Mouse (Mus musculus) intestine, embryonic 15.5 days (tissue): ENCODE measurements around the gene Gm21981. TPM values are rescaled to one million over a fixed set of nuclear protein-coding genes. Genes with fewer than 3 reads are reported as not detected.

ENCODE experiments used
- ATAC-seq: fragments of 200-750 bp; cut with Nextera tagmentation; 2 replicates; pipeline ENCODE4 v1.8.0; 2017; ENCODE audit warnings: moderate TSS enrichment, moderate library complexity
- H3K27ac ChIP-seq: fragments of 300-500 bp; sonication (generic); 2 replicates; pipeline ENCODE4 v1.5.1; 2015; ENCODE audit warnings: mild to moderate bottlenecking, inconsistent platforms
- H3K27me3 ChIP-seq: fragments of 300-500 bp; sonication (generic); replicated peaks from 2 replicates; pipeline ENCODE4 v1.6.1; 2015; ENCODE audit warnings: inconsistent platforms
- H3K36me3 ChIP-seq: fragments of 300-500 bp; sonication (generic); 2 replicates; pipeline ENCODE4 v1.6.1; 2015; ENCODE audit warnings: inconsistent platforms
- H3K4me1 ChIP-seq: fragments of 300-500 bp; sonication (generic); replicated peaks from 2 replicates; pipeline ENCODE4 v1.6.1; 2015; ENCODE audit warnings: inconsistent platforms
- H3K4me2 ChIP-seq: fragments of 300-500 bp; sonication (generic); replicated peaks from 2 replicates; pipeline ENCODE4 v1.6.1; 2015; ENCODE audit warnings: mild to moderate bottlenecking, inconsistent platforms
- H3K4me3 ChIP-seq: fragments of 300-500 bp; sonication (generic); replicated peaks from 2 replicates; pipeline ENCODE4 v1.5.1; 2015; ENCODE audit warnings: inconsistent platforms
- H3K9ac ChIP-seq: fragments of 300-500 bp; sonication (generic); 2 replicates; pipeline ENCODE4 v1.6.1; 2015; ENCODE audit warnings: inconsistent platforms
- H3K9me3 ChIP-seq: fragments of 300-500 bp; sonication (generic); 2 replicates; pipeline ENCODE4 v1.6.1; 2016; ENCODE audit warnings: inconsistent platforms
- WGBS: fragments of 180-500 bp; shearing (Covaris S2); methylation state at CpG from one replicate; pipeline ENCODE4 v1.1.7; 2015; 5-methylcytosine and 5-hydroxymethylcytosine counted together
- polyA plus RNA-seq: library from polyadenylated mRNA; unstranded; fragments of >200 nt; fragmentation: Nextera tagmentation; extraction: Ambion mirVana; gene quantifications from 2 replicates; pipeline ENCODE4 v1.2.1, GENCODE M21; 2015

Gene Gm21981
- polyA plus RNA-seq, 1 experiment from 2014 or later = 0.24 TPM

DNA sequence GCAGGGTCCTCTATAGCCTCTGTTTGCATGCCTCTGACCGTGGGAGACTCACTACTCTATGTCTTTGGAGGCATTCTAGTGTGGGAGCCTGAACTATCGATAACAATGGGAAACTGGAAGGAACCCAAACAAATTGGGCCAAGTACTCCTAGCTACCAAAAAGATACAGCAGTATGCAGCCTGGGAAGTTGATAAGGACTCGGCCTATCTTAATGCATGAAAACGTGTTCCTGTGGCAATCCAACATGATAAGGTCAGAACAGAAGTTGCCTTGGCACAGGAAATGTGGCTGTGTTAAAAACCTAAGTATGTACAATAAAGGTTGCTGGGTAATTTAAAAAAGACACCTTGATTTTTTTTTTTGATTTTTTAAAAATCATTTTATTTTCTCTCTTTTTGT is 26.9 kb upstream of the Gm21981 start:
- no peak overlapping the region for H3K9ac ChIP-seq
- no peak for ATAC-seq
- WGBS = 76% methylated on average over 4 of the region's 4 CpGs
- H3K27me3 ChIP-seq = no peaks in the 10 kb centered on the region
- H3K27ac ChIP-seq = no peak overlapping the region
- no peaks in the 10 kb centered on the region for H3K9me3 ChIP-seq
- no peaks in the 10 kb centered on the region for H3K4me1 ChIP-seq
- H3K36me3 ChIP-seq = no peaks in the 10 kb centered on the region
- H3K4me3 ChIP-seq = no peak overlapping the region
- no peak overlapping the region for H3K4me2 ChIP-seq

DNA sequence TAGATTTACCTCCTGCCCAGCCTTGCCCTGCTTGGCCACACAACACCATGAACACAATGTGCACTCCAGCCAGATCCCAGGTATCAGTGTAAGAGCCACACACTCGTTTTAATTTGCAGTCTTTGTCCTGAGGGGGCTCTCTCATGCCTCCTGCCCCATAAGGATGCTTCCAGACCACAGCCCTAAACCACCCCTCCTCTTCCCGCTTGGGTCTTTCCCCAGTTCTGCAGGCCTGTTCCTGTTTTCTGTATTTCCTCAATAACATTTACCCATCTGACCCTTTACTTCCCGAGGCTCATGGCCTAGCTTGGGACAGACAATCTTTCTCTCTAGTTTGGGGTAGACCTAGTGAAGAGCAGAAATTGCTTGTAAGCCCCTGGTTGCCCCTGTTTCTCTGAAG is 20.8 kb upstream of the Gm21981 start:
- Histone ChIP-seq H3K4me2 (no peak overlapping the region), H3K27ac (no peak overlapping the region), H3K4me1 (0 out of 2 replicates have a peak, but pooled peaks cover 4% of the 10 kb centered on the region), H3K27me3 (no peaks in the 10 kb centered on the region), H3K4me3 (no peak overlapping the region), H3K36me3 (no peaks in the 10 kb centered on the region), H3K9me3 (no peaks in the 10 kb centered on the region), H3K9ac (no peak overlapping the region)
- 51% methylated on average over 3 of the region's 3 CpGs for WGBS
- ATAC-seq = no peak

DNA sequence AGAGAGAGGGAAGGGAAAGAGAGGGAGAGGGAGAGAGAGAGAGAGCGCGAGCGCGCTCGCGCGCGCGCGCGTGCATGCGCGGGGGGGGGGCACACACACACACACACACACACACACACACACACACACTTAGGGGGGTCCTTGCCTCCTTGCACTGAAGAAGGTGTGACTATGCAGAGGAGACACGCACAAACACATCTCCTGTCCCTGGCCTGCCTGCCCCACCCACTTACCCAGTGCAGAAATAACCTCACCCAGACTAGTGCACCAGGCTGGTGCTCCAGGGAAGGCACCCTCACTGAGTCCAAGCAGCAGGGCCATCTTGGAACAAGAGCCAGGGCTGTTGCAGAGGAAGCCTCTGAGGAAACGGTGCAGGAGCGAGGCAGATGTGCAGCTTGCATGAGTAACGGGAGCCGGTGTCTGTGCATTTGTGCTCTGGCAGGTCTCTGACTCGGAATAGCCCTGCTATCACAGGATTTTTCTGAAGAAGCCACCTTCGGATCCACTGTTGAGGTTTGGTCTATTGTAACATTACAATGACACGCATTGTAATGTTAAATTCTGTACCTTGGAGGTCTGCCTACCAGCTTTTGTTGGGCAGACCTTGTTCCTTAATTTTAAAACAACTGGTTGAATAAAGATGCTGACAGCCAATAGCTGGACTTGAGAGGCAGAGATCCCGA is 18.8 kb upstream of the Gm21981 start:
- Histone ChIP-seq H3K9ac (no peak overlapping the region), H3K9me3 (no peaks in the 10 kb centered on the region), H3K27ac (no peak overlapping the region), H3K36me3 (no peaks in the 10 kb centered on the region), H3K4me3 (no peak overlapping the region), H3K4me1 (0 out of 2 replicates have a peak, but pooled peaks cover 4% of the 10 kb centered on the region), H3K27me3 (no peaks in the 10 kb centered on the region), H3K4me2 (no peak overlapping the region)
- 48% methylated on average over 21 of the region's 22 CpGs for WGBS
- no peak for ATAC-seq

DNA sequence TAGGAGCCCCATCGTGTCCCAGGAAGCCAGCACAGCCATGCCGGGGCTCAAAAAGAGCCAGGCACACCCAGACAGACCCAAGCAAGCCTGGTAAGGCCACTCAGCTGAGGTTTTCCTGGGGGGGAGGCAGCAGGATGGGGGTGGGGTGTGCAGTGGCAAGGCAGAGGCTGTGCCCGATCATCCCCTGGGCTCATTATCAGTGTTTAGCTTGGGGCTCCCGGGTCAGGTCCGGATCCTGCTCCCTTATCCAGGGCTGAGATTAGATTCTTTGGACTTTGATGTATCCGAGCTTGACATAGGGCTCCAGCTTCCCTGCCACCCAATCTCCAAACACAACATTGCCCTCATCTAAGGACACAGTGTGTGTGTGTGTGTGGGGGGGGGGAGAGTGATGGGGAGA is 17.6 kb upstream of the Gm21981 start:
- Histone ChIP-seq H3K9ac (no peak overlapping the region), H3K27me3 (no peaks in the 10 kb centered on the region), H3K4me3 (no peak overlapping the region), H3K36me3 (no peaks in the 10 kb centered on the region), H3K4me1 (0 out of 2 replicates have a peak, but pooled peaks cover 4% of the 10 kb centered on the region), H3K9me3 (no peaks in the 10 kb centered on the region), H3K27ac (no peak overlapping the region), H3K4me2 (no peak overlapping the region)
- ATAC-seq = peak; percentile 27; the same call in 1 of the 2 replicates
- WGBS = 60% methylated on average over 6 of the region's 6 CpGs

DNA sequence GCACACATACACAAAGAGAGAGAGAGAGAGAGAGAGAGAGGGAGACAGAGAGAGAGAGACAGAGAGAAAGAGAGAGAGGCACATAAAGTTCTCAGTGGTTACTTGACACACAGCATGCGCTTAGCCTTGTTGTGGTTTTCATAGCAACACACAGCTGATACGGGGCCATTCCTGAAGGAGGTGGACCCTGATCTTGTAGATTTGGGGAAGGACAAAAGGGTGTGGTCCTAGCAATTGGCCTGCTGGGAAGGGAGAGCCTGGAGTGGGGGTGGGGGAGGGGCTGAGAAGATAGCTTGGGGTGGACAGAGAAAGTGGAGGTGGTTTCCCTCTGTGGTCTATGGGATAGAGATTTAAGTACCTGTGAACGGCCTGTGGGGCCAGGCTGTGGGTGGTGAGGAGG is 15.8 kb upstream of the Gm21981 start:
- no peak overlapping the region for H3K4me2 ChIP-seq
- ATAC-seq = no peak
- WGBS = 62% methylated on average over 3 of the region's 3 CpGs
- H3K4me1 ChIP-seq = 0 out of 2 replicates have a peak, but pooled peaks cover 10% of the 10 kb centered on the region
- H3K9ac ChIP-seq = no peak overlapping the region
- H3K27ac ChIP-seq = no peak overlapping the region
- no peak overlapping the region for H3K4me3 ChIP-seq
- no peaks in the 10 kb centered on the region for H3K36me3 ChIP-seq
- H3K27me3 ChIP-seq = no peaks in the 10 kb centered on the region
- H3K9me3 ChIP-seq = no peaks in the 10 kb centered on the region

DNA sequence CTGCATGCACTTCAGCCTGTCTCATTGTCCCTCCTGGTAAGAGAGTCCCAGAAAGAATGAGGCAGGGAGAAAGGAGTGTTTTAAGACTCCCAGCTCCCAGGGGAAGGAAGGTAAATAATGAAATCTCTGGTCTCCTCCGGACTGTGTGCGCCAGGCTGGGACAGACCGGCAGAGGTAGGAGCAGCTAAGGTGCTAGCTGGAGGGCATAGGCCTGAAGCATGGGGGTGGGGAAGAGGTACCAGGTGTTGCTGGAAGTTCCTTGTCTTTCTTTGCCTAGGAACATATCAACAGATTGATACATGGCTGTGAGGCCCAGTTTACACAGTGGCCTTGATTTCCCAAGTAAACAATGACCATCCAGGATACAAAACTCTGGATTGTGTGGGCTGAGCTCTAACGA is 14.7 kb upstream of the Gm21981 start:
- H3K4me3 ChIP-seq = no peak overlapping the region
- H3K9me3 ChIP-seq = no peaks in the 10 kb centered on the region
- no peaks in the 10 kb centered on the region for H3K36me3 ChIP-seq
- WGBS = 60% methylated on average over 4 of the region's 4 CpGs
- no peak overlapping the region for H3K4me2 ChIP-seq
- no peaks in the 10 kb centered on the region for H3K27me3 ChIP-seq
- H3K27ac ChIP-seq = no peak overlapping the region
- 0 out of 2 replicates have a peak, but pooled peaks cover 10% of the 10 kb centered on the region for H3K4me1 ChIP-seq
- ATAC-seq = no peak
- no peak overlapping the region for H3K9ac ChIP-seq

DNA sequence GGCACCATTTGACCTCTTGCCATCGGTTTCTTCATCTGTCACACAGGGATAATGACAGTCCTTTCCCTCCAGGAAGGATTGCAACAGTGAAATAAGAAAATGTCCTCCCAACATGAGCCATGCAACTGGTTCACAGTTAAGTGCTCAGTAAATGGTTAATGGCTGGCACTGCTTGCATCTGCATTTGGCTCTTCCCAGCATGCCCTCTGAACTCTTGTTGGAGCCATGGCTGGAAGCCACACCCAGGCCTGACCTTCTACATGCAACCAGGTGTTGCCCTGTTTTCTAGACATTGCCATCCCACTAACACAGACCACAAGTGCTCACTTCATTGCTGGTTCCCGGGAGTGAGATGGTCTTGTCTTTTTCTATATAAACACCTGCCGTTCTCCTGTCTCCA is 13.7 kb upstream of the Gm21981 start:
- 0 out of 2 replicates have a peak, but pooled peaks cover 14% of the 10 kb centered on the region for H3K4me1 ChIP-seq
- H3K4me3 ChIP-seq = no peak overlapping the region
- 0 out of 2 replicates have a peak, but pooled peaks cover 3% of the 10 kb centered on the region for H3K27me3 ChIP-seq
- H3K9me3 ChIP-seq = no peaks in the 10 kb centered on the region
- H3K4me2 ChIP-seq = no peak overlapping the region
- no peak overlapping the region for H3K9ac ChIP-seq
- WGBS = 59% methylated on average over 3 of the region's 3 CpGs
- no peaks in the 10 kb centered on the region for H3K36me3 ChIP-seq
- ATAC-seq = no peak
- H3K27ac ChIP-seq = no peak overlapping the region

DNA sequence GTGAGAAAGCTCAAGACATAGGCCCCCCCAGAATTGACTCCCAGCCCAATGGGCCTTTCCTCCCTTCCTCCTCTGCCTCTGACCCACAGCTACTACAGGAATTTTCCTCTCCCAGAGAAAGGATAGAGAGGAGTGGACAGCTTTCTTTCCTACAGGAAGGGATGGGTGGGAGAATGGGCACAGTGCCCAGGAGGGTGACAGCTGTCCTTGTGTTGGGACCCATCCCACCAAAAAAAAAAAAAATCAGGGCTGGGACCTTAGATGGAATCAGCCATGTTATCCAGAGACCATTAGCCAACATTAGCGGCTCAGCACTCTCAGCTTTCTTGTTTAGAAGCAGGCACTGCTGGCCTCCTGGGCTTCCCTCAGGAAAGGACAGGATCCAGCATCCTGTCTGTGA is 11.9 kb upstream of the Gm21981 start:
- Histone ChIP-seq H3K36me3 (no peaks in the 10 kb centered on the region), H3K4me3 (no peak overlapping the region), H3K4me2 (no peak overlapping the region), H3K27me3 (0 out of 2 replicates have a peak, but pooled peaks cover 4% of the 10 kb centered on the region), H3K27ac (no peak overlapping the region), H3K9me3 (no peaks in the 10 kb centered on the region), H3K9ac (no peak overlapping the region), H3K4me1 (0 out of 2 replicates have a peak, but pooled peaks cover 11% of the 10 kb centered on the region)
- no peak for ATAC-seq
- 54% methylated on average over 1 of the region's 1 CpGs for WGBS

DNA sequence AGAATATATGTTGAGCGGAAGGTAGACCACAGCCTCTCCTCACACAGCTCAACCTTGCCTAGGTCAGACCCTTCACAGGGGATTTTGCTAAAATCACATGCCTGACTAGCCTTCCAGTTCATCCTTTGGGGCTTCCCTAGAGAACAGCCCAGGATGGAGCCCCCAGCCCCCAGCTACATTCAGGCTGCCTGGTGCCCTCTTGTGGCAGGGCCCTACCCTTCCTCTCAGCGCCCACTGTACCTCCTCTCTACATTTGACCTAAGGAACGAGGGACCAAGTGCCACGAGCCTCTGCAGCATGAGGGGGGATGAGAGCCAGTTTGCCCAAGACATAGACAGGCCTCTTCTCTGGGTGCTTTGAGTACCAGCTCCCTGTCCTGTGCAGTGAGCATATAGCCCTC is 10.4 kb upstream of the Gm21981 start:
- Histone ChIP-seq H3K4me3 (no peak overlapping the region), H3K9me3 (no peaks in the 10 kb centered on the region), H3K4me2 (no peak overlapping the region), H3K4me1 (peaks cover 15% of the 10 kb centered on the region; the same call in 1 of the 2 replicates), H3K36me3 (0 out of 2 replicates have a peak, but pooled peaks cover 5% of the 10 kb centered on the region), H3K27ac (no peak overlapping the region), H3K9ac (no peak overlapping the region), H3K27me3 (0 out of 2 replicates have a peak, but pooled peaks cover 4% of the 10 kb centered on the region)
- WGBS = 86% methylated on average over 4 of the region's 4 CpGs
- no peak for ATAC-seq

DNA sequence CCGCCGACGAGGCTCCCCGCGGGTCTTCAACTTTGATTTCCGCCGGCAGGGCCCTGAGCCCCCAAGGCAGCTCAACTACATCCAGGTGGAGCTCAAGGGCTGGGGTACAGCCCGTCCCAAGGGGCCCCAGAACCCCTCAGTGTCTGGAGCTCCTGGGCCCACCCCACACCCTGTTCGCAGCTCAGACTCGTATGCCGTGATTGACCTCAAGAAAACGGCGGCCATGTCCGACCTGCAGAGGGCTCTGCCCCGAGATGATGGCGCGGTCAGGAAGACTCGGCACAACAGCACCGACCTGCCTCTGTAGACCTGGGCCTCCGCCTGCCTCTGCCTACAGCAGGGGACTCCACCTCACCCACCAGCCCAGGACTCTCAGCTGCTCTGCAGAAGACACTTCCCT is 9.3 kb upstream of the Gm21981 start:
- Histone ChIP-seq H3K9me3 (no peaks in the 10 kb centered on the region), H3K4me1 (peaks cover 22% of the 10 kb centered on the region; the same call in 1 of the 2 replicates), H3K27ac (no peak overlapping the region), H3K36me3 (0 out of 2 replicates have a peak, but pooled peaks cover 5% of the 10 kb centered on the region), H3K4me2 (no peak overlapping the region), H3K27me3 (0 out of 2 replicates have a peak, but pooled peaks cover 4% of the 10 kb centered on the region), H3K4me3 (no peak overlapping the region), H3K9ac (no peak overlapping the region)
- no peak for ATAC-seq
- WGBS = 45% methylated on average over 20 of the region's 20 CpGs

DNA sequence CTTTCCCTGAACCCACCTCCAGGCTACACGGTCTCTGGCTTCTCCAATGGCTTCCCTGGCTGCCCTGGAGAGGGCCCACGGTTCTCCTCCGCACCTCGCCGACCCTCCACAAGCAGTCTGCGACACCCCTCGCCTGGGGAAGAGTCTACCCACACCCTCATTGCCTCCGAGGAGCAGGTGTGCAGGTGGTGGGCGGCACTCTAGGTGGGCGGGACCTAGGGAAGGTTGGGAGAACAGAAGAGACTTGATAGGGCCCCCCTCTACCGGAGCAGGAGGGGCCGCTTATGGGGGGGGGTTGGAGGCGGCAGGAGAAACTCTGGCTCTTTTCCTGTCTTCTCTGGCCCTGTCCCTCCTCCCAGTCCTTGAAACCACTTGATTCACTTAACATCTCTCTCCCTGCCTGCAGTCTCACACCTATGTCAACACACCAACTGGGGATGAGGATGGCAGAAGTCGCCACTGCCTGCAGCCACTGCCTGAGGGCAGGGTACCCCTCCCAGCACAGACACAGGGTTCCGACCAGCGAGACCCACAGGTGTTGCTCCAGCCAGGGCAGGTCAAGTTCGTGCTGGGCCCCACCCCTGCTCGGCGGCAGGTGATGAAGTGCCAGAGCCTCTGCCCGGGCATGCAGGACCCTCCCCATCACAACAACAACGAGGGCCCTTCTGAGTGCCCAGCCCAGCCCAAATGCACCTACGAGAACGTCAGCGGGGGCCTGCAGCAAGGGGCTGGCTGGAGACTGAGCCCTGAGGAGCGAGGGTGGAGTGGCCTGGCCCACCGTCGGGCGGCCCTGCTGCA is 8.5 kb upstream of the Gm21981 start:
- Histone ChIP-seq H3K4me1 (peaks cover 22% of the 10 kb centered on the region; the same call in 1 of the 2 replicates), H3K36me3 (0 out of 2 replicates have a peak, but pooled peaks cover 5% of the 10 kb centered on the region), H3K4me3 (no peak overlapping the region), H3K4me2 (no peak overlapping the region), H3K9ac (no peak overlapping the region), H3K9me3 (no peaks in the 10 kb centered on the region), H3K27ac (no peak overlapping the region), H3K27me3 (0 out of 2 replicates have a peak, but pooled peaks cover 4% of the 10 kb centered on the region)
- no peak for ATAC-seq
- whole genome bisulfite sequencing = 43% methylated on average over 27 of the region's 28 CpGs

DNA sequence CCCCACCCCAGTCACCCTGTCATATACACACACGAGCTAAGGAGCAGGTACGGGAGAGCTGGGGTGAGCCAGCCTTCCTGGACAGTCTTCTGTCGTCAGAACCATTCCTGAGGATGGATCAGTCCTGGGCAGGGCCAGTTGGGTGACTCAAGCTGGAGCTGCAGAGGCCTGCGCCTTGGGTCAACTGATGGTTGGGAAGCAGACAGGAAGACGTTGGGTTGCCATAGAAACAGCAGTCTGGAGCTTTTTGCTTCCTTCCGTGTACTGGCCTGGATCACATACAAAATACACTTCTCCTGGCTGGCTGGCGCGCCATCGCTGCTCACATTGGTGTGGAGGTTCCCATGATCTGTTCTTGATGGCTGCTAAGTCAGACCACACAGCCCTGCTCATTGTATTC is 7.5 kb upstream of the Gm21981 start:
- 69% methylated on average over 9 of the region's 9 CpGs for WGBS
- Histone ChIP-seq H3K9me3 (no peaks in the 10 kb centered on the region), H3K27ac (no peak overlapping the region), H3K36me3 (0 out of 2 replicates have a peak, but pooled peaks cover 5% of the 10 kb centered on the region), H3K4me1 (peaks cover 21% of the 10 kb centered on the region; the same call in 1 of the 2 replicates), H3K4me3 (no peak overlapping the region), H3K4me2 (no peak overlapping the region), H3K9ac (no peak overlapping the region), H3K27me3 (0 out of 2 replicates have a peak, but pooled peaks cover 4% of the 10 kb centered on the region)
- no peak for ATAC-seq
